Mouse (Mus musculus) heart, postnatal 0 days (tissue): ENCODE results near the gene Haspin. TPM values are rescaled to one million over a fixed set of nuclear protein-coding genes. Genes with fewer than 3 reads are reported as not detected.

Source experiments
- ATAC-seq: fragments of 200-750 bp; cut with Nextera tagmentation; 2 replicates; pipeline ENCODE4 v1.8.0; 2017; ENCODE audit warnings: low read depth, moderate number of reproducible peaks, moderate library complexity; ENCODE audit not compliant: insufficient read depth
- DNase-seq: peaks from one replicate; pipeline ENCODE4 v3.0.0-alpha.2; 2016; ENCODE audit warnings: low spot score
- H3K27ac ChIP-seq: fragments of 300-500 bp; sonication (generic); 2 replicates; pipeline ENCODE4 v1.5.1; 2014; ENCODE audit warnings: low read depth, mild to moderate bottlenecking
- H3K27me3 ChIP-seq: fragments of 300-500 bp; sonication (generic); 2 replicates; pipeline ENCODE4 v1.6.1; 2014; ENCODE audit warnings: low read length, mixed read lengths; ENCODE audit not compliant: control insufficient read depth, insufficient read depth
- H3K36me3 ChIP-seq: fragments of 300-500 bp; sonication (generic); replicated peaks from 2 replicates; pipeline ENCODE4 v1.6.1; 2014; ENCODE audit warnings: low read length, mixed read lengths; ENCODE audit not compliant: control insufficient read depth, insufficient read depth
- H3K4me1 ChIP-seq: fragments of 300-500 bp; sonication (generic); 2 replicates; pipeline ENCODE4 v1.6.1; 2014; ENCODE audit warnings: antibody characterized with exemption; ENCODE audit not compliant: control insufficient read depth, insufficient read depth
- H3K4me2 ChIP-seq: fragments of 300-500 bp; sonication (generic); 2 replicates; pipeline ENCODE4 v1.6.1; 2014; ENCODE audit warnings: low read depth, mild to moderate bottlenecking, low read length, moderate library complexity
- H3K4me3 ChIP-seq: fragments of 300-500 bp; sonication (generic); 2 replicates; pipeline ENCODE4 v1.5.1; 2014; ENCODE audit warnings: low read depth, low read length
- H3K9ac ChIP-seq: fragments of 300-500 bp; sonication (generic); replicated peaks from 2 replicates; pipeline ENCODE4 v1.6.1; 2014; ENCODE audit warnings: low read depth, low read length, mixed read lengths
- H3K9me3 ChIP-seq: fragments of 300-500 bp; sonication (generic); replicated peaks from 2 replicates; pipeline ENCODE4 v1.6.1; 2016; ENCODE audit warnings: low read length; ENCODE audit not compliant: control insufficient read depth
- CTCF ChIP-seq: IDR thresholded peaks from 2 replicates; pipeline ENCODE4 v1.5.1; 2016; ENCODE audit warnings: antibody characterized with exemption, control low read depth, low read depth
- EP300 ChIP-seq: IDR thresholded peaks from 2 replicates; pipeline ENCODE4 v1.6.1; 2016; ENCODE audit warnings: antibody characterized with exemption, low read depth
- WGBS: fragments of 180-500 bp; shearing (Covaris S2); extraction: QIAGEN DNeasy Blood & Tissue Kit; methylation state at CpG from one replicate; pipeline ENCODE4 v1.1.7; 2014; 5-methylcytosine and 5-hydroxymethylcytosine counted together
- polyA plus RNA-seq: library from polyadenylated mRNA; unstranded; fragments of >200 nt; fragmentation: Nextera tagmentation; extraction: Ambion mirVana; gene quantifications from 2 replicates; pipeline ENCODE4 v1.2.1, GENCODE M21; 2015
- total RNA-seq: library from RNA; depleted of rRNA; stranded (reverse); fragments of >200 nt; gene quantifications from 2 replicates; pipeline ENCODE4 v1.2.3, GENCODE M21; 2014; ENCODE audit warnings: low replicate concordance; rRNA removed

Gene Haspin
- total and polyA plus RNA-seq, 2 experiments from 2014 or later = 4.0 to 6.0 TPM

DNA sequence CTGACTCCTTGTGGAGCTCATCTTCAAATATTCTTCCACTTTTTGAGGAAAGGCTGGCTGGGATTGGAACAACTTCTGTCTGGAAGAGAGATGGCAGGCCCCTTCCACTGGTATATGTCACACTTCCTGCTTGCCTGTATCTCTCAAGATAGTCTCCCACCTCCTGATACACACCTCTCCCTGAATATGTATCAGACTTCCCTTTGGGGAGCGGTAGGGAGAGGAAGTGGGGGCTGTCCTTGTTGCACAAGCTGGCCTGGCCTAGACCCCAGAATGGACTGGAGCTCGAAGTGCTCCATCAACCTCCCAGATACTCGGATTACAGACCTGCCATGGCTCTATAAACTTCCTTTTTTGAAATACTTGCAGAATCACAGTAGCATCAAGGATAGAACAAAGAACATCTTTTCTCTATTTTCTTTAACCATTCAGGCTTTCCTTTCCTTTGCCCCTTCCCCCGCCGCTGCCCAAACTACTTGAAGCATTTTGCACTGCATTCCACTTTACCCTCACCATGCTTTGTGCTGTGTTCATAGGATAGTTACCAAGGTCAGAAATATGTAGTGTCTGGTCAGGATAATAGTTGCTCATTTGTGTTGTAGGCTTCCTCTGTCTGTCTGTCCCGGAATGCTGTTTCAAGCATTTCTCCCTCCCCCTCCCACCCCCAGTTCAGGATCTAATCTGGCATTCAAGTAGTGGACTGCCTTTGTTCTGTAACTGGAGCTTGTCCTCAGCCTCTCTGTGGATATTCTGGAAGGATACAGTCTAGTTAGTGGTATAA is 50.2 kb downstream of the Haspin start:
- no peak overlapping the region for H3K4me2 ChIP-seq
- ATAC-seq = no peak
- H3K27ac ChIP-seq = no peak overlapping the region
- no peak overlapping the region; the same call in 1 of the 2 replicates for H3K9ac ChIP-seq
- H3K27me3 ChIP-seq = no peaks in the 10 kb centered on the region
- TF ChIP-seq EP300 = no peak
- no peak for TF ChIP-seq CTCF
- H3K36me3 ChIP-seq = peaks cover 9% of the 10 kb centered on the region; the same call in 1 of the 2 replicates
- DNase-seq = no peak
- peaks cover 18% of the 10 kb centered on the region for H3K4me1 ChIP-seq
- H3K4me3 ChIP-seq = no peak overlapping the region
- H3K9me3 ChIP-seq = no peaks in the 10 kb centered on the region
- 54% methylated on average over 6 of the region's 6 CpGs for WGBS

Other genes starting within 250 kb of the Haspin start
- gene Atp2a3, start 177.1 kb downstream of the Haspin start, total RNA-seq = 3.8 and 9.7 TPM in 2 replicates
- 2.6 and 3.1 TPM in 2 replicates for gene Atp2a3, start 177.1 kb downstream of the Haspin start, polyA plus RNA-seq
- 1.4 and 24.8 TPM in 2 replicates for gene P2rx1, start 139.2 kb downstream of the Haspin start, total RNA-seq
- 0.71 and 1.0 TPM in 2 replicates for gene P2rx1, start 139.2 kb downstream of the Haspin start, polyA plus RNA-seq
- 0.62 and 4.9 TPM in 2 replicates for gene Camkk1, start 119.3 kb downstream of the Haspin start, total RNA-seq
- gene Camkk1, start 119.3 kb downstream of the Haspin start, polyA plus RNA-seq = 0.68 and 1.1 TPM in 2 replicates
- gene Ncbp3, start 90.5 kb downstream of the Haspin start, total RNA-seq = 7.1 and 8.9 TPM in 2 replicates
- 6.6 and 7.0 TPM in 2 replicates for gene Ncbp3, start 90.5 kb downstream of the Haspin start, polyA plus RNA-seq
- gene Itgae, start 47.7 kb downstream of the Haspin start, total RNA-seq = 0.58 TPM in 1 of 2 replicates, not detected in the other
- 0.04 and 0.12 TPM in 2 replicates for gene Itgae, start 47.7 kb downstream of the Haspin start, polyA plus RNA-seq
- gene P2rx5, start 22.1 kb upstream of the Haspin start, total RNA-seq = 2.0 and 4.3 TPM in 2 replicates
- gene P2rx5, start 22.1 kb upstream of the Haspin start, polyA plus RNA-seq = 1.6 and 1.7 TPM in 2 replicates
- gene Emc6, start 38.7 kb upstream of the Haspin start, total RNA-seq = 122 and 178 TPM in 2 replicates
- 123 and 132 TPM in 2 replicates for gene Emc6, start 38.7 kb upstream of the Haspin start, polyA plus RNA-seq
- 103 and 144 TPM in 2 replicates for gene Tax1bp3, start 38.8 kb upstream of the Haspin start, total RNA-seq
- 217 and 224 TPM in 2 replicates for gene Tax1bp3, start 38.8 kb upstream of the Haspin start, polyA plus RNA-seq
- 17.0 and 17.3 TPM in 2 replicates for gene Ctns, start 60.7 kb upstream of the Haspin start, total RNA-seq
- gene Ctns, start 60.7 kb upstream of the Haspin start, polyA plus RNA-seq = 10.3 and 10.7 TPM in 2 replicates
- 0.08 and 1.9 TPM in 2 replicates for gene Shpk, start 61.2 kb upstream of the Haspin start, total RNA-seq
- 0.77 and 0.95 TPM in 2 replicates for gene Shpk, start 61.2 kb upstream of the Haspin start, polyA plus RNA-seq
- 3.1 TPM in 1 of 2 replicates, not detected in the other for gene Trpv1, start 96.0 kb upstream of the Haspin start, total RNA-seq
- gene Trpv1, start 96.0 kb upstream of the Haspin start, polyA plus RNA-seq = 0.07 TPM in 1 of 2 replicates, not detected in the other
- gene Trpv3, start 129.1 kb upstream of the Haspin start, total RNA-seq = 0.04 TPM in 1 of 2 replicates, not detected in the other
- gene Trpv3, start 129.1 kb upstream of the Haspin start, polyA plus RNA-seq = 0.07 and 0.08 TPM in 2 replicates
- not detected in 2 replicates for gene Aspa, start 191.3 kb upstream of the Haspin start, total RNA-seq
- 0.23 and 0.37 TPM in 2 replicates for gene Aspa, start 191.3 kb upstream of the Haspin start, polyA plus RNA-seq
- not detected in 2 replicates for gene Gm49340, start 191.4 kb upstream of the Haspin start, total RNA-seq
- not detected in 2 replicates for gene Gm49340, start 191.4 kb upstream of the Haspin start, polyA plus RNA-seq
- gene Spata22, start 191.4 kb upstream of the Haspin start, total RNA-seq = not detected in 2 replicates
- not detected in 2 replicates for gene Spata22, start 191.4 kb upstream of the Haspin start, polyA plus RNA-seq
- gene Olfr20, start 212.5 kb upstream of the Haspin start, total RNA-seq = not detected in 2 replicates
- gene Olfr20, start 212.5 kb upstream of the Haspin start, polyA plus RNA-seq = not detected in 2 replicates
- not detected in 2 replicates for gene Olfr376, start 233.0 kb upstream of the Haspin start, total RNA-seq
- gene Olfr376, start 233.0 kb upstream of the Haspin start, polyA plus RNA-seq = not detected in 2 replicates